Mouse (Mus musculus) adrenal gland, postnatal 14 days (tissue): ENCODE measurements around the gene 1110051M20Rik. TPM values are rescaled to one million over a fixed set of nuclear protein-coding genes. Genes with fewer than 3 reads are reported as not detected.
"Not testable (repeated sequence)": the region's sequence is repeated elsewhere in the genome, so short reads cannot be mapped to it uniquely, and the experiment has no call there.

Experiments
- DNase-seq: peaks from one replicate; pipeline ENCODE4 v3.0.0; 2021; ENCODE audit warnings: mixed read lengths
- microRNA-seq, 2 experiments: library from miRNA; unstranded; fragments of <30 nt; microRNA quantifications; one replicate each; pipeline ENCODE4 v1.2.0; 2021
- total RNA-seq: library from RNA; stranded (reverse); gene quantifications from 2 replicates; pipeline ENCODE4 v1.2.3, GENCODE M21; 2021

The 1110051M20Rik gene
- total RNA-seq, 1 experiment from 2014 or later = 14.9 TPM

GRCm38 (mm10) chr2:91258054-91258453 lies 186.4 kb downstream of the 1110051M20Rik start:
- no peak for DNase-seq

- peak; percentile 65 for DNase-seq
These were observed 187.2 kb downstream of the 1110051M20Rik start for GRCm38 (mm10) chr2:91257126-91257980.

- peak; percentile 82 for DNase-seq
These were observed 188.0 kb downstream of the 1110051M20Rik start for GRCm38 (mm10) chr2:91256256-91257125.

- DNase-seq = no peak
These were observed 188.8 kb downstream of the 1110051M20Rik start, which contains the start of gene Pacsin3 for GRCm38 (mm10) chr2:91255661-91256150. Gene Pacsin3, plus strand, starts transcription at chr2:91255954.

- no peak for DNase-seq
These were observed 189.7 kb downstream of the 1110051M20Rik start for GRCm38 (mm10) chr2:91254725-91255380.

GRCm38 (mm10) chr2:91252512-91252911 lies 192.0 kb downstream of the 1110051M20Rik start:
- no peak for DNase-seq

- no peak for DNase-seq
These were observed 192.5 kb downstream of the 1110051M20Rik start for GRCm38 (mm10) chr2:91252001-91252400.

- DNase-seq = no peak
These were observed 196.1 kb downstream of the 1110051M20Rik start for GRCm38 (mm10) chr2:91248366-91248765.

- no peak for DNase-seq
These were observed 199.8 kb downstream of the 1110051M20Rik start for GRCm38 (mm10) chr2:91244557-91245228.

GRCm38 (mm10) chr2:91243416-91243815 lies 201.1 kb downstream of the 1110051M20Rik start:
- DNase-seq = no peak

GRCm38 (mm10) chr2:91242547-91242946 lies 202.0 kb downstream of the 1110051M20Rik start:
- DNase-seq = no peak

GRCm38 (mm10) chr2:91237511-91238080 lies 206.9 kb downstream of the 1110051M20Rik start:
- DNase-seq = not testable (repeated sequence)

GRCm38 (mm10) chr2:91236601-91237510 lies 207.6 kb downstream of the 1110051M20Rik start, which contains the start of gene Ddb2:
Gene Ddb2, minus strand, starts transcription at chr2:91236982.
- DNase-seq = peak; percentile 99

- no peak for DNase-seq
These were observed 214.8 kb downstream of the 1110051M20Rik start for GRCm38 (mm10) chr2:91229735-91230134.

Small RNA genes lying within 50 kb of the gene (microRNA-seq; reads per million reads assigned to microRNA genes)
- 0 reads per million in 2 experiments for gene Gm22071

Other genes starting within 250 kb of the 1110051M20Rik start
- 41.7 and 45.0 TPM in 2 replicates for gene Nr1h3, start 241.9 kb downstream of the 1110051M20Rik start, total RNA-seq
- 34.4 and 39.4 TPM in 2 replicates for gene Acp2, start 241.8 kb downstream of the 1110051M20Rik start, total RNA-seq
- gene Ddb2, start 207.7 kb downstream of the 1110051M20Rik start, total RNA-seq = 10.0 and 12.1 TPM in 2 replicates
- 55.2 and 61.7 TPM in 2 replicates for gene Pacsin3, start 188.8 kb downstream of the 1110051M20Rik start, total RNA-seq
- gene Arfgap2, start 179.7 kb downstream of the 1110051M20Rik start, total RNA-seq = 82.6 and 83.6 TPM in 2 replicates
- gene Lrp4, start 12.8 kb upstream of the 1110051M20Rik start, total RNA-seq = 5.2 and 5.3 TPM in 2 replicates
- 45.3 and 52.8 TPM in 2 replicates for gene Ckap5, start 82.1 kb upstream of the 1110051M20Rik start, total RNA-seq
- gene F2, start 191.7 kb upstream of the 1110051M20Rik start, total RNA-seq = 14.0 and 232 TPM in 2 replicates
- 11.6 and 15.1 TPM in 2 replicates for gene Zfp408, start 205.1 kb upstream of the 1110051M20Rik start, total RNA-seq
- 56.0 and 63.6 TPM in 2 replicates for gene Arhgap1, start 205.2 kb upstream of the 1110051M20Rik start, total RNA-seq